Mouse (Mus musculus) T-helper 1 cell (primary cell): ENCODE measurements around the gene Trnp1.

Experiments used
- in situ Hi-C: fragments of 300-600 bp; cut with MboI, MseI; formaldehyde crosslinking; loops from one replicate; pipeline ENCODE4 v1.15.1; 2025; ENCODE audit warnings: high pct_unique_total_duplicates

Gene Trnp1

GRCm38 (mm10) chr4:133494867-133495266 lies 3.5 kb downstream of the Trnp1 start:
- in situ Hi-C loops, result no loop called here

GRCm38 (mm10) chr4:133494432-133494831 lies 3.9 kb downstream of the Trnp1 start:
- in situ Hi-C loops, result no loop called here

DNA sequence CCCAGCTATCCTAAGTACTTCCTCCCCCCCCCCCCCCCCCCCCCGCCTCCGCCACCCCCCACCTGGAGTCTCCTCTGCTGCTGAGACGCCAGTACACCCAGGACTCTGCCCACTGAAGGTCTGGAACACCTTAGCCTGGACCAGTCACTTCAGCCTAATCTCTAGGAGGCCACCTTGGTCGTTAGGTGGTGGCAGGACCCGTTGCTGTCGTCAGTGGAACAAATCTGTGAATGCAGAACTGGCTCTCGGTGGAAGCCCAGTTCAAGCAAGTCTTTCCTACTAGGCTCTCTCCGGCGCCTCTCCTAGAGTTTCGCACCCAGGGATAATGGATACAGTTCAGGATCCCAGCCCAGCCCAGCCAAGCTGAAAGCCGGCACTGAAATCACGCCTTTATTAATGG lies 4.5 kb downstream of the Trnp1 start:
- in situ Hi-C loops, result no loop called here

DNA sequence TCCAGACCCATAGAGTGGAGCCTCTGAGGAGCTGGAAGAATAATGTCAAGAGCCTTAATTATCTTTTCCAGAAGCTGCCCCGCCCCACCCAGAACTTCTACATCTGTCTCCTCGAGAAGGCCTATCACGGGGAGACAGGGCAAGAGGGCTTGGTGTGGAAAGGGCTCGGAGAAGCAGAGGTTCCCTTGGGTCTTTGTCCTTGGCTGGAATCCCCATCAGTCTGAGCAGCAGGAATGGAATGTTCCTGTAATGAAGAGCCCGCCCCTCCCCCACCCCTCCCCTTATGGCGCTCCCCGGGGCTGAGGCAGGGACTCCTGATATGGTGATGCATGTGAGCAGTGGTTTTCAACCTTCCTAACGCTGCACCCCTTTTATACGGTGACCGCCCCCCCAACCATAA lies 6.5 kb downstream of the Trnp1 start:
- in situ Hi-C loops, result no loop called here

DNA sequence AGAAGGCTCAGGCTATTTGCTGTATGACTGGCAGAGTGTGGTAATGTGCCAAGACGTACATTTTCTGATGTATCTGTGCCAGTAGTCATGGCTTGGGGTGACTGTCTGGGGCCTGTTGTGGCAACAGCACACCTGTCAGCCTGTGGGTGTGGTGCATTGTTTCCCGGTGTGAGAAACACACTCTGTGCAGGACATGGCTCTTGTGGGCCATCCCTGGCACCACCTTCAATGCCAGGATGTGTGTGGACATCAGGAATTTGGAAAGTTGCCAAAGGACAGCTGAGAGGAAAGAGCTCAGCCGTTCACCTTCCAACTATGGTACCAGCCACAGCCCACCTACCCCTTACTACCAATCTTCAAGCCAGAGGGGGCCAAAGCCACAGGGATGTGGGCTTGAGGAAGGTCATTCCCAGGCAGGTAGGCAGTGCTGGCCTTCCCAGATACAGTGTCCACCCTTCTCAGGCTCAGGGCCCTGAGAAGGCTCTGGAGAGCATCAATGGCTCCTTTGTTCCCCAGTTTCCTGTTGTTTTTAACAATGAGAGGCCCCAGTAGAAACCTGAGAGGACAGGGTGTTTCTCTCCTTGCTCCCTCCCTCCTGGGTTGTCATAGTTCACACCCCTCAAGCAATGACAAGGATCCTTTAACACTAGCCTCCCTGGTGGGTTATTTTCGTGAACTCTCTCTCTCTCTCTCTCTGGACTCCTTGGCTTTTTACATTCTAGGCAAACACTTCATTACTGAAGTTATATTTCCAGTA lies 8.7 kb downstream of the Trnp1 start:
- in situ Hi-C loops, result no loop called here

GRCm38 (mm10) chr4:133488619-133489392 lies 9.5 kb downstream of the Trnp1 start:
- in situ Hi-C loops, result no loop called here

DNA sequence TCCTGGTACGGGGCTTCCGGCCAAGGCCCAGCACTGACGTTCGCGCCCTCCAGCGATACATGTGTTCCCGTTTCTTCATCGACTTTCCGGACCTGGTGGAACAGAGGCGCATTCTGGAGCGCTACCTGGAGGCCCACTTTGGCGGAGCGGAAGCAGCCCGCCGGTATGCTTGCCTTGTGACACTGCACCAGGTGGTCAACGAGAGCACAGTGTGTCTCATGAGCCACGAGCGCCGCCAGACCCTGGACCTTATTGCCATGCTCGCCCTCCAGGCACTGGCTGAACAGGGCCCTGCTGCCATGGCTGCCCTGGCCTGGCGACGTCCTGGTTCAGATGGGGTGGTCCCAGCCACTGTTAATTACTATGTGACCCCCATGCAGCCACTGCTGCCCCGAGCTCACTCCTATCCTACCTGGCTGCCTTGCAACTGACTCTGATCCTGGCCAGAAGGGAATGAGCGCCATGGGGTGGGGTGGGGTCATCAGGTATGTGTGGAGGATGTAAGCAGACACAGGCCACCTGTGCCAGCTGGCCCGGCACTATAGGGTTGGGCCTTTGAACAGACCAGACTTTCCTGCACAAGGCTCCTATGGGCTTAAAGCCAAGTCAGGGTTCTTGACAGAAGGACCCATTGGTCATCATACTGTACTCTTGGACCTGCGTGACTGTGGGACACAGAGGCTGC lies 11.5 kb downstream of the Trnp1 start:
- in situ Hi-C loops, result no loop called here

- in situ Hi-C loops, result no loop called here
These were observed 12.5 kb downstream of the Trnp1 start for GRCm38 (mm10) chr4:133485691-133486425.

DNA sequence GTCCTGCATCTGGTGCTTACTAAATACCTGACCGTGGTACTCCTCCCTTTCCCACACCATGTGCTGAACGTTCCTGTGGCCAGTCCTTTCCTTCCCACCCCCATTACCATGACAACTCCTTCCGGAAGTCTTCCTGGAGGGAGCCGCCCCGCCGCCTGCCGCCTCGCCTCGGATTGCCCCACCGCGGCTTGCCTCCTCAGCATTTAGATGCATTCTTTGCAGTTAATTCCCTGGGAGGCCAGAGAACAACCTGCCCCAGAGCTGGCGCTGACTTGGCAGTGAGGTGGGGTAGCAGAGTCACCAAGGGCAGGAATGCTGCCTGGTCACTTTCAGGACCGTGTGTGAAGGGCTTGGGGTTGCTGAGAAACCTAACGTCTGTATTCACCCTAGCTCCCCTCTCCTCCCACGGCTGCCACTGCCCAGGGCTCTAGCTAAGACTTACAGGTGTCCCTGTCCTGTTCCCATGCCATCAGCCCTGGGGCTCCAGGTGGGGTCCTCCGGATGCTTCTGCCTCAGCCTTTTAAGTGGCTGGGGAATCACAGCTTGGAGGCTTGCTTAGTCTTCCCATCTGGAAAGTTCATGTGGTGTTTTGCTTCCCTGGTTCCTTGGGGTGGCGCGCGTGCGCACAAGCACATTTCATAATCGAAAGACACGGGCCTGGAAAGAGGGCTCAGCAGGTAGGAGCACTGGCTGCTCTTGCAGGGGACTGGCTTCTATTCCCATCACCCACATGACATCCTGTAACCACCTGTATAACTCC lies 13.9 kb downstream of the Trnp1 start:
- in situ Hi-C loops, result no loop called here

GRCm38 (mm10) chr4:133482479-133482878 lies 15.9 kb downstream of the Trnp1 start:
- in situ Hi-C loops, result no loop called here

GRCm38 (mm10) chr4:133481488-133481887 lies 16.9 kb downstream of the Trnp1 start:
- in situ Hi-C loops, result no loop called here

- in situ Hi-C loops, result no loop called here
These were observed 17.6 kb downstream of the Trnp1 start for GRCm38 (mm10) chr4:133480754-133481153.

DNA sequence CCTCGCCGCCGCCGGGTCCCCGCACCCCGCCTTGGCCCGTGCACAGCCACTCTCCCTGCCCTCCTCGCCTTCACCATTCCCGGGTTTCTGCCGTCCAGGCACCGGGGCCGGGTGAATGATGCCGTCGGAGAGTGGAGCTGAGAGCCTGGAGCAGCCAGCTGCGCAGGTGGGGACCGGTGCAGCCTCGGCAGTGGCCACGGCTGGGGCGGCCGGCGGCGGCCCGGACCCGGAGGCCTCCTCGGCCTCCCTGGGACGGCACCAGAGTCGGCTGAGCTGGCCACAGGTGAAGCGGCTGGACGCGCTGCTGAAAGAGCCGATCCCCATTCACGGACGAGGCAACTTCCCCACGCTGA lies 18.2 kb downstream of the Trnp1 start:
- in situ Hi-C loops, result no loop called here

DNA sequence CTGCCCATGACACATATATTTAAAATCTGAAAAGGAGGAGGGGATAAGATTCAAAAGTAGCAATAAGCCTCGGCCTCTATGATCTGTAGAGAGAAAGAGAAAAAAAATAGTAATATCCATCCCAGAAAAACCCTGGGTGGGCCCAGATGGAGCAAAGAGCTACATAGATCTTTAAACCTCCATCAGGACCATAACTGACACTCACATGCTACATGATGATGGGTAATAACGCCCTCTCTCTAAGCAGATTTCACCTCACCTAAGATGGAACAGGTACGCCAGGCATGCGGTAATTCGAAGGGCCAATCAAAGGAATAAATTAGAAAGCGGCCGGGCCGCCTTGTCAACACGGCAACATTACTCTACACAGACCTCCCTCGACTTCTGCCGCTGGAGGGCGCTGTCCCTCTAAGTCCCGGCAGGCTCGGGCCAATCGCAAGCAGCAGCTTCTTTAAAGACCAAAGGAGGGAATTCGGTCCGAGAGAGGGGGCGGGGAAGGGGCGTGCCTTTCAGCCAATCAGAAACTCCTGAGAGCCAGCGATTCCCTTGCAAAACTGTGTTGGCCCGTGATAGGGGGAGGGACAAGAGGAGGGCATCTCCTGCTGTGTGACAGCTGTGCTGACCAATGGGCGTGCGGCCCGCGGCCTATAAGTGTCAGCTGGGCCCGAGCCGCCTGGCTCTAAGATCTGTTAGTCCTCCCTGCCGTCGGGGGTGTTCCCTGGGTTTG lies 18.7 kb downstream of the Trnp1 start, which contains the start of gene Tent5b:
TSS of gene Tent5b (plus strand) at position 675 of the 727 bp plus-strand sequence.
- in situ Hi-C loops, result loop anchor here (5.0 kb wide), 1 partner anchor 33 kb away; no protein-coding TSS in a partner anchor

- in situ Hi-C loops, result no loop called here
These were observed 24.5 kb downstream of the Trnp1 start for GRCm38 (mm10) chr4:133473833-133474232.

DNA sequence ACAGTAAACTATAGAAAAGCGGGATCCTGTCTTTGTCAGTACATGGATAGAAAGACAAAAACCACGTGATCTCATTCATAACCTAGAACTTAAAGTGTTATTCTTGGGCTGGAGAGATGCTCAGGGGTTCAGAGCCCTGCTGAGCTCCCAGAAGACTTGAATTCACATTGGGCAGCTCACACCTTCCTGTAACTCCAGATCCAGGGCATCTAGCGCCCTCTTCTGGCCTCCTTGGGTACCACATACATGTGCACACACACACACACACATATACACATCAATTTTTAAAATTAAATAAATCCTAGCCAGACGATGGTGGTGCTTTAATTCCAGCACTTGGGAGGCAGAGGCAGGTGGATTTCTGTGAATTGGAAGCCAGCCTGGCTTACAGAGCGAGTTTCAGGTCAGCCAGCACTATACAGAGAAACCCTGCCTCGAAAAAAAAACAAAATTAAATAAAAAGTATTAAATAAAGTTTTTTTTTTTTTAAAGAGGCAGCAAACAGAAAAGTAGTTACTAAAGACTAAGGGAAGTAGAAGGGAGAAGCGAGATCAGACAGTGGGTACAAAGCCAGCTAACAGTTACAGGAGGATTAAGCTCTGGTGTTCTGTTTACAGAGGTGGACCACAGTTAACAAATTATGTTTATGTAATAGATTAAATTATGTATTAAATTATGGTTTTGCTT lies 27.1 kb downstream of the Trnp1 start:
- in situ Hi-C loops, result no loop called here

DNA sequence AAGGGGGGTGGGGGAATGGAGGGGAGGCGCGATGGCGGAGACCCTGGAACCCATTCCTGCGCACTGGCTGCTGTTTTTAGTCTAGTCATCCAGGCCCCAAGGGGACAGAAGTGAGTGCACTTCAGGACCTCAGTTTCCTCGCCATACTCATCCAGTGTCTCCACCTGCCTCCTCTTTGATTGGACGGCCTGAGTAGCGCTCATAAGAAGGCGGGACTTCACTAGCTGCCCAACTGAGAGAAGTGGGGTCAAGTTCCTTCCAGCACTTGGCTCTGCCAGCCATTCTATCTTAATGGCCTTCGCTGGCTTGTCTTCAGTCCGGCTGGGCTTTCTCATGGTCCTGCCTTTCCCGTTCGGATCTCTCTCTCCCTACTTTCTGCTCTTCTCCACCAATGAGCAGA lies 29.2 kb downstream of the Trnp1 start:
- in situ Hi-C loops, result no loop called here

- in situ Hi-C loops, result no loop called here
These were observed 30.3 kb downstream of the Trnp1 start for GRCm38 (mm10) chr4:133468080-133468479.

DNA sequence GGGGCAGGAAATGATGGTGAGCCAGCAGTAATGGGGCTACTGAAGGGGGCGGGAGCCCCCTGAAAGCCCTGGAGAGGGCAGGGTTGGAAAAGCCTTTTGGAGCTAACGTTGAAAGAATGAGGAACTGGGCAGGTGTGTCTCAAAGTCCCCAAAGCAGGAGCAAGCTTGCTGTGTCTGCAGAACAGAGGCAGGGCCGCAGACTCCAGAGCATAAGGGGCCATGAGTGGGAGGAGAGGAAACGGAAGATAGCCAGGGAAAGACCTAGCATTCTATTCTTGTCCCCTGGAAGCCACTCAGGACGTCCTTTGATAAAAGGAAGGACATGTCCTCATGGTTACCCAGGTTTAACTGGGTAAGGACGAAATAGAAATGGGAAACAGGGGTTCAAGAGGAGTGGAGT lies 35.2 kb downstream of the Trnp1 start:
- in situ Hi-C loops, result no loop called here

- in situ Hi-C loops, result no loop called here
These were observed 37.0 kb downstream of the Trnp1 start for GRCm38 (mm10) chr4:133461362-133461761.
